Mouse (Mus musculus): ENCODE results near the gene Qsox2.

The Qsox2 gene

DNA sequence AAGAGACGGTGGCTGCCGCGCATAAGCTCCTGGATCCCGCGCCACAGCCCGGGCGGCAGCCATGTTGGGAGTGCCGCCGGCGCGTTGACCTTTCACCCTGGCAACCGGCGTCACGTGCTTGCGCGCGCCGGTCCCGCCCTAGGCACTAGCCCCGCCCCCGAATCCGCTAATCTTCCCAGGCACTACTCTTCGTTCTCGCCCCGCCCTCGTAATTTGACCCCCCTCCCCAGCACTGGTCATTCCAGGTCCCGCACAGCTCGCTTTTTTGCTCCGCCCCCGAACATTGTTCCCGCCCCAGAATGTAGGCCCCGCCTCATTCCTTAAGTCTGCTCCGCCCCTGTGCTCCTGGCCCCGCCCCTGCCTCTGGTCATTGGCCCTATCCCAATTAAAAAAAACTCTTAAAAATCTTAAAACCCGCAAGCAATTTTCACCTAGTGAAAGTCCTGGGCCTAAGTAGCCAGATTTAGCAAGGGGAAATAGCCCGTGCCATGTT lies at the start of gene Qsox2:
Qsox2 (minus strand) TSS at position 236 of the 493 bp plus-strand sequence.
- CTCF ChIA-PET: interaction anchor here (0.6 kb wide), 1 partner anchor 350 kb away, joined by 5 read pairs; no protein-coding TSS in a partner anchor

- CTCF ChIA-PET: interaction anchor here (0.6 kb wide), 1 partner anchor 15 kb away, joined by 3 read pairs; no protein-coding TSS in a partner anchor
Observed at GRCm38 (mm10) chr2:26286391-26286790, 49.1 kb upstream of the Qsox2 start.

- CTCF ChIA-PET: no interaction called here
Observed at GRCm38 (mm10) chr2:26285804-26286203, 48.5 kb upstream of the Qsox2 start.

GRCm38 (mm10) chr2:26280594-26280993 lies 43.3 kb upstream of the Qsox2 start:
- CTCF ChIA-PET: no interaction called here

DNA sequence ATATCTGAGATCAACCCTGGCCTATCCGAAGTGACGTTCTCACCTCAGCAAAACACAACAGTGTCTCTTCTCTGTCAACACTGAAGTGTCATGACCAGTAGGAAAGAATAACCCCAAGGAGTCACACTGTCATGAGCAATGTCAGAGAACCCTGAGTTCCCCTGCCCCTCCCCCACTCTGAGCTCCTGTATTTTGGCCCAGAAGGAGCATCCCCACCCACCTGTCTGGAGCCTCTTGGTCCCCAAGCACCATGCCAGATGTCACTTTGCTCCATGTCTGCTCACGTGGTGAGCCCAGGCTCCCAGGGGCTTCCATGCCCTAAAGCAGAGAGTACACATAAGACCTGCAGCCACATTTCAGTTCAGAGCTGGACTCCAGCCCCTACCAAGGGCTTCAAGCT lies 42.4 kb upstream of the Qsox2 start:
- CTCF ChIA-PET: no interaction called here

DNA sequence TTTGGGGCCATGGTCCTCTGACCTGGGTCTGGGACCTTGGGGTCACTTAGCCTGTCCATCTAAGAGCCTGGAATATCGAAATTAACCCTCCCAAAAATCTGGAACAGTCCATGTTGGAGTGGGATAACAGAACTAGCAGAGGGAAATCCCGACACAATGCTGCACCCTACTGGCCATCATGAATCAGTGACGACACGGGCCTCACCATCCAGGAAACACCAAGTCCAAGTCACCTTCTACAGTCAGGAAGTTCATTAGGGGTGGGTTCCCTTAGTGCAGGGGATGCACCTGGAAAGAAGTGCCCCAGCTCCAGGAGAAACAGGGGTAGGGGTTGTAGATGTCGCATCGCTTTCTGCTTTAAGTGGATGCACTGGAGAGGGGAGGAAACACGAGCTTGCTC lies 36.3 kb upstream of the Qsox2 start:
- CTCF ChIA-PET: no interaction called here

- CTCF ChIA-PET: no interaction called here
Observed at GRCm38 (mm10) chr2:26268216-26268615, 30.9 kb upstream of the Qsox2 start.

DNA sequence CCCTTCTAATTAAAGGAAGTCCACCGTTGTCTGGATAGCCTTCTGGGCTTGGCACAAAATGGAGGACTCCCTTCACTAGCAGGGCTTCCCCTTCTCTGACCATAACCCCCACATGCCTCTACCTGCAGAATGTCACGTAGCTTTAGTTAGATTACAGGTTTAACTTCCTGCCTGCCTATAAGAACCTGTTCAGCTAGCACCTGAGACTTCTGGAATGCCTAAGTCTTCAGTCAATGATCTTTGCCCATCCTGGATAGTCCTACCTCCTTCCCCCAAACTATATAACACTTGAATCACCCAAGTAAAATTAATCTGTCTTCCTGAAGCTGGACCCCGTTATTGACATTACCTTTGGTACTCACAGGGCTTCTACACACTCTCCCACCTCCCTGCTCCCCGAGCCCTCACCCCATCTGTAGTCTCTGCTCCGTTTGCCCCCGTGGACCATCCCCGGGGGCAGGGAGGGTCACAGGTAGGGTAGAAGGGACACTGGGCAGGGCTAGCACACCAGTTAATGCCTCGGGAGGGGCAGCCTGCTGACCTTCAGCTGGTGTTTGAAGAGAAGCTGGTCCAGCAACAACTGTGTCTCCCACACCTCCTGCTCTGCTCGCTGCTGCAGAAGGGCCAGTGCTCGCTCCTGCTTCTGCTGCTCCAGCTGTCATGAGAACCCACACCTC lies 28.9 kb upstream of the Qsox2 start:
- CTCF ChIA-PET: no interaction called here

GRCm38 (mm10) chr2:26265095-26265494 lies 27.8 kb upstream of the Qsox2 start:
- CTCF ChIA-PET: no interaction called here

GRCm38 (mm10) chr2:26264646-26265045 lies 27.3 kb upstream of the Qsox2 start:
- CTCF ChIA-PET: no interaction called here

DNA sequence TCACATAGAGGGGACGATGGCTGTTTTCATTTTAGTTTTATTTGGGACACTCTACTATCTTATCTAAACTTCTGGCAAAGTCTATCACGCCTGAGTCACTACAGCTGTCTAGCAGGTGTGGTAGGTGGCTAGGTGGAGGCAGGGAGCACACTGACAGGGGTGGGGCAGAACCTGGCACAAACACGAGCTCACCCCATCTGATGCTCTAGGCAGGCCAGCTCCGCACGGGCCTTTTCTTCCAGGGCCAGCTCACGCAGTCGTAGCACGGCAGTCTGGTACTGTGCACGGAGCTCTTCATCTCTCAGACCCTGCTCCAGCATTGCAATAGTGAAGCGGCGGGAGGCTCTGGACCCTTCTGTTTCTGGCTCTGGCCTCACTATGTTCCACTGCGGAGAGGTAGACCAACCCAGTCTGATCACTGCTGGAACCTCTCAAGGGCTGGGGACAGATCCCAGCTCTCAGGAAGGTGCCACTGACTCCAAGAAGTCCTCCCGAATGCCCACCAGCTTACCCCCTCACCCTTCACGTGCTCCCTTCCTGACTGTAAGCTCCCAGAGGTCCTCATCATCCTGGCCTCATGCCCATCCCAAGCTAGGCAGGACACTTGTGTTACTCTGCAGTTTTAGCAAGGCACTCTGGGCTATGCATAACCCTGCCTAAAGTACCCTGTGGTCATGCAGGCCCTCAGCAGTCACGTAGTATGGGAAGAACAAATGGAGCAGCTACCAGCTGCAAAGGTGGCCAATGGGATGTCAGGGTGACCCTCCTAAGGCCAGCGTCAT lies 20.2 kb upstream of the Qsox2 start:
- CTCF ChIA-PET: no interaction called here

- CTCF ChIA-PET: no interaction called here
Observed at GRCm38 (mm10) chr2:26254816-26255215, 17.5 kb upstream of the Qsox2 start.

DNA sequence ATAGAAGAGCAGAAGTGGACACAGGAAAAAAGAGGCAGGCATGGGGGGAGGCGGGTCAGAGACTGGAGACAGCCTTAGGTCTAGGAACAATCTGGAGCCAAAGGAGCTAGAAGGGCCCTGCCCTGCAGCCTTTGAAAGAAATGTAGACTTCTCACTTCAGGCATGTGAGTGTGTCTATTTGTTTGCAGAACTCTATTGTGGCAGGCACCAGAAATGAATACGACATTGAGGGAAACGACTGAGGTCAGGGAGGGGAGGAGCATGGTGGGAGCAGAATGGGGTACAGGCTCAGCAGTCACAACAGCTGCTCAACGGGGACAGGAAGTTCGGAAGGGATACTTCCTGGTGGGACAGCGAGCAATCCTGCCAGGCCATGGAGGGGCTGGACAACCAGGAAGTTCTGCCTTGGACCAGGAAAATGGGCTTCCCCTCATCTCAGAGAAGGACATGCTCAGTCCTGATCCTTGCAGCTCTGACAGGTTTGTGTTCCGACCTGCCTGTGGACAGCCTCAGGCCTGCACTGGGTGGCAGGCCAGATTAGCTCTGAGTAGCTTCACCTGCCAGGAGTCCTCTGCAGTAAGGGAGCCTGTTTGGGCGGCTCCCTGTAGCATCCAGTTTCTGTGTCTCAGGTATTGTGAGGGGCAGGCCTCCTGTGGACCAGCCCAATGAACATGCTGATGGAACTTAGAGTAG lies 15.3 kb upstream of the Qsox2 start:
- CTCF ChIA-PET: no interaction called here

GRCm38 (mm10) chr2:26247531-26247930 lies 10.2 kb upstream of the Qsox2 start:
- CTCF ChIA-PET: no interaction called here

- CTCF ChIA-PET: no interaction called here
Observed at GRCm38 (mm10) chr2:26240841-26241240, 3.5 kb upstream of the Qsox2 start.

DNA sequence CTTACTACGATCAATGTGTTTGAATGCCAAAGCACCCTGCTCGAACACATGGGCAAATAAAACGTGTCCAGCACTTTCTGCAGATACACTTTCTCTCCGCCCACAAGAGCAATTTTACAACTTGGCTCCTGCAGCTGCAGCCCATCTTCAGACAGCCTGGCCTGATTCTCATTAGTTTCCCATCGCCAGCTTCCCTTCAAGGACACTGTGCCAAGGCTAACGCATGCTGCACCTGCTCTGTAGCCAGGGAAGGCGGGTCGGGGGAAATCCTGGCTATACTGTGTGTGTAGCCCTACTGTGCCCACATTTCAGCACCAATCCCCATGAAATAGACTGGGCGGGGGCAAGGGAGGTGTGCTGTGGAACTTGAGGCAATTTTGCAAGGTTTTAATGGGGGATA lies 3.0 kb upstream of the Qsox2 start:
- CTCF ChIA-PET: no interaction called here

- CTCF ChIA-PET: interaction anchor here (0.6 kb wide), 1 partner anchor 349 kb away, joined by 5 read pairs; no protein-coding TSS in a partner anchor
Observed at GRCm38 (mm10) chr2:26236681-26237289, 540 bp downstream of the Qsox2 start.

- CTCF ChIA-PET: no interaction called here
Observed at GRCm38 (mm10) chr2:26234771-26235170, 2.6 kb downstream of the Qsox2 start.

DNA sequence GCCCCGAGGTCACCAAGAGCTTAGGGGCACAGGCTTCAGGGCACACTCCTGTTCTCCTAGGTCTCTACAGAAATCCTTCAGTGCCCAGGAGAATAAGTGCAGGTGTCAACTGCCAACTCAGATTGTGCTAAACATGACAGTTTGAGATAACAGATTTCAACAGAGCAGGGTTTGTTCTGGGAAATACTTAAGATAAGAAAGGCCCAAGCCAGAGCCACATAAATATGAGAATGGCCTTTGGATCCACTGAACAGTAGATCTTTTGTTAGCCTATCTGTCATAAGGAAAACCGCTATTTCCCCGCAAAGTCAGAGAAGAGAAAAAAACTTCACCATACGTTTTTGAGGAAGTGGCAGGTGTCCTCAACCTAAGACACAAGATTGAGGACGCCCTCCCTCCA lies 3.1 kb downstream of the Qsox2 start:
- CTCF ChIA-PET: interaction anchor here (0.7 kb wide), 1 partner anchor 322 kb away, joined by 5 read pairs; no protein-coding TSS in a partner anchor

DNA sequence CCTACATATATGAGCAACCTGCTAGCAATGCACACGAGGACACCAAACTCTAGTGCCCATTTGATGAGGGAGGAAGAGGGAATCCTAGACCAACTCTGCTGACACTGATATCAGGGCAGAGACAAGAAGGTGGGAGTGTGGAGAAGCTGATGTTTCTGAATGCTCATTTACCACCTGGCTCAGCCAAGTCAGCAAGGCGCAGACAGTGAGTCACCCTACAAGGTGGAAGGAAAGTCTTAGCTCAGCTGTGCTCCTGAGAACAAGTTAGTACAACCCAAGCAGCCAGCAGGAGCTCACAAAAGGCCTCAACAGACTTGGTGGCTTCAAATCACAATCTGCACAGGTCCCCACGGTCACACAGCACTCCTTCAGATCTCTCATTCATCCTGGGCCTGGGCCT lies 6.0 kb downstream of the Qsox2 start:
- CTCF ChIA-PET: no interaction called here

DNA sequence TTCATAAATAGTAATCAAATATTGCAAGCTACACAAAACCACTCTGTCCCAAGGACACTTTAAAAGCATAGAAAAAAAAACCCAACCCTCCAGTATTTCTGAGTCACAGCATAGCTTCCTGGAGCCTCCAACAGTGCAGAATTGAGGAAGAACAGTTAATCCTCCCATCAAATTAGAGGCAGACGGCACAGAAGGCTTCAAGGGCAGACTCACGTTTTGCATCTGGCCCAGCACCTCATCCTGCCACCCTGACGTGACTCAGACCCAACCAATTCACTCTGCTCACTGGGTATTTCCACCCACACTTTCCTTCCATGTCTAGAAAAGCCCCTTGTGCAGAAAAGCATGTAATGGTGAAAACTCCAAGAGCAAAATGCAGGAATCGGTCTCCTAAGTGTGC lies 7.1 kb downstream of the Qsox2 start:
- CTCF ChIA-PET: no interaction called here

- CTCF ChIA-PET: no interaction called here
Observed at GRCm38 (mm10) chr2:26227788-26228187, 9.5 kb downstream of the Qsox2 start.
